Mouse (Mus musculus) retina, postnatal 7 days (tissue): ENCODE data around the gene Plscr1.

Experiments
- DNase-seq: peaks from one replicate; pipeline ENCODE4 v3.0.0-alpha.2; 2012; ENCODE audit warnings: low read depth, low spot score

Plscr1 gene

GRCm38 (mm10) chr9:92253585-92254321, 4.2 kb downstream of the Plscr1 start:
- no peak for DNase-seq

GRCm38 (mm10) chr9:92260481-92261159, 11.1 kb downstream of the Plscr1 start:
- no peak for DNase-seq

GRCm38 (mm10) chr9:92265719-92266118, 16.2 kb downstream of the Plscr1 start:
- DNase-seq: no peak

GRCm38 (mm10) chr9:92266558-92267171, 17.1 kb downstream of the Plscr1 start:
- DNase-seq: no peak

GRCm38 (mm10) chr9:92267732-92268131, 18.2 kb downstream of the Plscr1 start:
- DNase-seq: no peak

- DNase-seq: no peak
These were observed 20.4 kb downstream of the Plscr1 start for GRCm38 (mm10) chr9:92269829-92270404.

GRCm38 (mm10) chr9:92270927-92271326, 21.4 kb downstream of the Plscr1 start:
- DNase-seq: no peak

- no peak for DNase-seq
These were observed 23.1 kb downstream of the Plscr1 start for GRCm38 (mm10) chr9:92272650-92273049.

- no peak for DNase-seq
These were observed 23.7 kb downstream of the Plscr1 start for GRCm38 (mm10) chr9:92273271-92273670.

GRCm38 (mm10) chr9:92273956-92274762, 24.6 kb downstream of the Plscr1 start:
- DNase-seq: no peak

GRCm38 (mm10) chr9:92275486-92276207, 26.1 kb downstream of the Plscr1 start, which contains the start of gene Plscr2:
TSS of gene Plscr2 (plus strand) at chr9:92275602.
- no peak for DNase-seq

- no peak for DNase-seq
These were observed 26.8 kb downstream of the Plscr1 start for GRCm38 (mm10) chr9:92276360-92276759.

GRCm38 (mm10) chr9:92280048-92280447, 30.5 kb downstream of the Plscr1 start:
- DNase-seq: no peak

- no peak for DNase-seq
These were observed 33.1 kb downstream of the Plscr1 start for GRCm38 (mm10) chr9:92282563-92283171.

GRCm38 (mm10) chr9:92289675-92290074, 40.1 kb downstream of the Plscr1 start:
- DNase-seq: no peak

GRCm38 (mm10) chr9:92292169-92292568, 42.6 kb downstream of the Plscr1 start:
- no peak for DNase-seq

GRCm38 (mm10) chr9:92292922-92293321, 43.4 kb downstream of the Plscr1 start:
- DNase-seq: no peak

GRCm38 (mm10) chr9:92293560-92294548, 44.3 kb downstream of the Plscr1 start:
- DNase-seq: no peak

- DNase-seq: no peak
These were observed 48.7 kb downstream of the Plscr1 start for GRCm38 (mm10) chr9:92298288-92298687.
